Mouse (Mus musculus): Measurements from ENCODE around the gene Camk1d.

DNA sequence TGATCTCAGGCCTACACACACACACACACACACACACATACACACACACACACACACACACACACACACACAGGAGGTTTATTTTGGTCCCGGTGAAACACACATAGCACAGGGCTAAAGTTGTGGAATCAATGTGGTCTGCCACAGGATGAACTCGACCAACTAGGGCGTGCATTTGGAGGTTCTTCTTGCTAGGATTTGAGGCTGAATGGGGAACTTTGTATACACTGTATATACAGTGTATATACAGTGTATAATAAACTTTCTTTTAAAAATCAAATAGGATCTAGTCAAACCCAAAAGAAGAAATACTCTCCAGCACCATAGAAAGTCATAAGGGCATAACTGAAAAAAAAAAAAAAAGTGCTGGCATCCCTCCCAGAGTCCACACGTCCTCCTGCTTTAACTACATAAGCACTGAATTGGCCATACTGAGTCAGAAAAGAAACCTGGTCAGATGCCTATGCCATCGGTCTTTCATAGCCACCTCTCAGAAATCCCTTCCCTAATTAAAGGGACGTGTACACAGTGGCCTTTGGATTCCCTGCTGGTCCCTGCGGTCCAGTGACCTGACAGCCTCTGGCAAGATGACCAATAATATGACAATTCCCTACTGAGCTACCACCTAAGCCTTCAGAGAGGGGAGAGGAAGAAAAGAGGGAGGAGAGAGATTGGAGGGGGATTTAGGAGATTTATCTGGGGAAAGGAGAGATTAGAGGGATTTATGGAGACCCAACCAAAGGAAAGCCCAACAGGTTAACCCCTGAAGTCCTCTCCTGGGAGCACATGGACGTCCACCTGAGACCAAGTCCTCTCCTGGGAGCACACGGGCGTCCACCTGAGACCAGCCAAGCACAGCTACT lies 6.2 kb downstream of the Camk1d start:
- TF ChIP-seq EP300 (IDR thresholded peaks at IDR 0.05; ENCODE audit: insufficient read depth, low read depth, low read length): no peak
- no peak for TF ChIP-seq CTCF (IDR thresholded peaks at IDR 0.05; ENCODE audit: low read depth, low read length)
- no peak for TF ChIP-seq POLR2A (IDR thresholded peaks at IDR 0.05; ENCODE audit: insufficient read depth, low read length)

Data from ES-Bruce4 (cell line).